Mouse (Mus musculus): ENCODE measurements around the gene Mrps27. TPM values are rescaled to one million over a fixed set of nuclear protein-coding genes. Genes with fewer than 3 reads are reported as not detected.

Mrps27 gene
- polyA plus RNA-seq, 1 experiment from 2014 or later, result 75.2 TPM

- Histone ChIP-seq H3K4me2 (ENCODE audit: low read length) (no peak overlapping the region), H3K27ac (replicated peaks in 1 of 2; ENCODE audit: control insufficient read depth in 1 of 2, insufficient read depth in 1 of 2, low read depth in 2 of 2, low read length in 2 of 2) (no peak overlapping the region), H3K4me3 (ENCODE audit: control insufficient read depth in 1 of 2, insufficient read depth in 1 of 2, low read depth in 1 of 2, low read length in 2 of 2) (no peak overlapping the region), H3K9me3 (ENCODE audit: control insufficient read depth, low read length) (no peaks in the 10 kb centered on the region), H3K4me1 (ENCODE audit: control insufficient read depth in 2 of 2, insufficient read depth in 2 of 2, low read length in 2 of 2) (peaks cover 0 to under 1% of the 10 kb centered on the region in 2 experiments; a peak in 2 of 4 replicates), H3K27me3 (ENCODE audit: control insufficient read depth, insufficient read depth, low read length) (no peaks in the 10 kb centered on the region), H3K36me3 (ENCODE audit: control insufficient read depth, insufficient read depth, low read length) (0 out of 2 replicates have a peak, but pooled peaks cover 8% of the 10 kb centered on the region), H3K9ac (ENCODE audit: low read length) (no peak overlapping the region)
- WGBS, result 79% methylated on average over 4 of the region's 4 CpGs
- no peak for ATAC-seq (ENCODE audit: insufficient number of reproducible peaks, insufficient read depth, low FRiP score, low read depth)
Measured at GRCm38 (mm10) chr13:99374191-99374590, 29.6 kb downstream of the Mrps27 start.

GRCm38 (mm10) chr13:99375550-99375949 lies 31.0 kb downstream of the Mrps27 start:
- Histone ChIP-seq H3K9ac (ENCODE audit: low read length) (no peak overlapping the region), H3K27me3 (ENCODE audit: control insufficient read depth, insufficient read depth, low read length) (no peaks in the 10 kb centered on the region), H3K4me2 (ENCODE audit: low read length) (no peak overlapping the region), H3K27ac (replicated peaks in 1 of 2; ENCODE audit: control insufficient read depth in 1 of 2, insufficient read depth in 1 of 2, low read depth in 2 of 2, low read length in 2 of 2) (no peak overlapping the region), H3K4me3 (ENCODE audit: control insufficient read depth in 1 of 2, insufficient read depth in 1 of 2, low read depth in 1 of 2, low read length in 2 of 2) (no peak overlapping the region), H3K9me3 (ENCODE audit: control insufficient read depth, low read length) (no peaks in the 10 kb centered on the region), H3K4me1 (ENCODE audit: control insufficient read depth in 2 of 2, insufficient read depth in 2 of 2, low read length in 2 of 2) (no peaks in the 10 kb centered on the region), H3K36me3 (ENCODE audit: control insufficient read depth, insufficient read depth, low read length) (peaks cover 8% of the 10 kb centered on the region; the same call in 1 of the 2 replicates)
- no peak for ATAC-seq (ENCODE audit: insufficient number of reproducible peaks, insufficient read depth, low FRiP score, low read depth)
- WGBS, result 27% methylated on average over 6 of the region's 6 CpGs

- Histone ChIP-seq H3K27ac (replicated peaks in 1 of 2; ENCODE audit: control insufficient read depth in 1 of 2, insufficient read depth in 1 of 2, low read depth in 2 of 2, low read length in 2 of 2) (no peak overlapping the region), H3K27me3 (ENCODE audit: control insufficient read depth, insufficient read depth, low read length) (no peaks in the 10 kb centered on the region), H3K9me3 (ENCODE audit: control insufficient read depth, low read length) (no peaks in the 10 kb centered on the region), H3K36me3 (ENCODE audit: control insufficient read depth, insufficient read depth, low read length) (peaks cover 15% of the 10 kb centered on the region; the same call in 1 of the 2 replicates), H3K9ac (ENCODE audit: low read length) (no peak overlapping the region), H3K4me1 (ENCODE audit: control insufficient read depth in 2 of 2, insufficient read depth in 2 of 2, low read length in 2 of 2) (no peaks in the 10 kb centered on the region), H3K4me3 (ENCODE audit: control insufficient read depth in 1 of 2, insufficient read depth in 1 of 2, low read depth in 1 of 2, low read length in 2 of 2) (no peak overlapping the region), H3K4me2 (ENCODE audit: low read length) (no peak overlapping the region)
- ATAC-seq (ENCODE audit: insufficient number of reproducible peaks, insufficient read depth, low FRiP score, low read depth), result no peak
- 64% methylated on average over 6 of the region's 6 CpGs for WGBS
Measured at GRCm38 (mm10) chr13:99377055-99377454, 32.5 kb downstream of the Mrps27 start.

- Histone ChIP-seq H3K9me3 (ENCODE audit: control insufficient read depth, low read length) (no peaks in the 10 kb centered on the region), H3K27ac (replicated peaks in 1 of 2; ENCODE audit: control insufficient read depth in 1 of 2, insufficient read depth in 1 of 2, low read depth in 2 of 2, low read length in 2 of 2) (no peak overlapping the region), H3K9ac (ENCODE audit: low read length) (no peak overlapping the region), H3K4me1 (ENCODE audit: control insufficient read depth in 2 of 2, insufficient read depth in 2 of 2, low read length in 2 of 2) (no peaks in the 10 kb centered on the region), H3K27me3 (ENCODE audit: control insufficient read depth, insufficient read depth, low read length) (no peaks in the 10 kb centered on the region), H3K4me3 (ENCODE audit: control insufficient read depth in 1 of 2, insufficient read depth in 1 of 2, low read depth in 1 of 2, low read length in 2 of 2) (no peak overlapping the region), H3K4me2 (ENCODE audit: low read length) (no peak overlapping the region), H3K36me3 (ENCODE audit: control insufficient read depth, insufficient read depth, low read length) (peaks cover 14% of the 10 kb centered on the region; the same call in 1 of the 2 replicates)
- WGBS, result 85% methylated on average over 1 of the region's 1 CpGs
- ATAC-seq (ENCODE audit: insufficient number of reproducible peaks, insufficient read depth, low FRiP score, low read depth), result no peak
Measured at GRCm38 (mm10) chr13:99378223-99378622, 33.6 kb downstream of the Mrps27 start.

- Histone ChIP-seq H3K27me3 (ENCODE audit: control insufficient read depth, insufficient read depth, low read length) (no peaks in the 10 kb centered on the region), H3K4me1 (ENCODE audit: control insufficient read depth in 2 of 2, insufficient read depth in 2 of 2, low read length in 2 of 2) (no peaks in the 10 kb centered on the region), H3K27ac (replicated peaks in 1 of 2; ENCODE audit: control insufficient read depth in 1 of 2, insufficient read depth in 1 of 2, low read depth in 2 of 2, low read length in 2 of 2) (no peak overlapping the region), H3K9ac (ENCODE audit: low read length) (no peak overlapping the region), H3K4me3 (ENCODE audit: control insufficient read depth in 1 of 2, insufficient read depth in 1 of 2, low read depth in 1 of 2, low read length in 2 of 2) (no peak overlapping the region), H3K9me3 (ENCODE audit: control insufficient read depth, low read length) (no peaks in the 10 kb centered on the region), H3K36me3 (ENCODE audit: control insufficient read depth, insufficient read depth, low read length) (peaks cover 11% of the 10 kb centered on the region; the same call in 1 of the 2 replicates), H3K4me2 (ENCODE audit: low read length) (no peak overlapping the region)
- WGBS, result 32% methylated on average over 6 of the region's 6 CpGs
- ATAC-seq (ENCODE audit: insufficient number of reproducible peaks, insufficient read depth, low FRiP score, low read depth), result no peak
Measured at GRCm38 (mm10) chr13:99382373-99382772, 37.8 kb downstream of the Mrps27 start.

- no peak for ATAC-seq (ENCODE audit: insufficient number of reproducible peaks, insufficient read depth, low FRiP score, low read depth)
- H3K36me3 ChIP-seq (ENCODE audit: control insufficient read depth, insufficient read depth, low read length), result peaks cover 11% of the 10 kb centered on the region; the same call in 1 of the 2 replicates
- no peak overlapping the region for H3K4me3 ChIP-seq (ENCODE audit: control insufficient read depth in 1 of 2, insufficient read depth in 1 of 2, low read depth in 1 of 2, low read length in 2 of 2)
- no peaks in the 10 kb centered on the region for H3K27me3 ChIP-seq (ENCODE audit: control insufficient read depth, insufficient read depth, low read length)
- H3K9me3 ChIP-seq (ENCODE audit: control insufficient read depth, low read length), result no peaks in the 10 kb centered on the region
- WGBS, result 73% methylated on average over 7 of the region's 7 CpGs
- no peak overlapping the region for H3K4me2 ChIP-seq (ENCODE audit: low read length)
- peak overlapping the region; percentile 10 to 54; a peak in 1 of 4 replicates for H3K27ac ChIP-seq (replicated peaks in 1 of 2; ENCODE audit: control insufficient read depth in 1 of 2, insufficient read depth in 1 of 2, low read depth in 2 of 2, low read length in 2 of 2)
- H3K9ac ChIP-seq (ENCODE audit: low read length), result no peak overlapping the region
- H3K4me1 ChIP-seq (ENCODE audit: control insufficient read depth in 2 of 2, insufficient read depth in 2 of 2, low read length in 2 of 2), result no peaks in the 10 kb centered on the region
Measured at GRCm38 (mm10) chr13:99384555-99385203, 40.1 kb downstream of the Mrps27 start.

GRCm38 (mm10) chr13:99385911-99386310 lies 41.3 kb downstream of the Mrps27 start:
- WGBS, result 89% methylated on average over 6 of the region's 6 CpGs
- Histone ChIP-seq H3K9ac (ENCODE audit: low read length) (no peak overlapping the region), H3K27me3 (ENCODE audit: control insufficient read depth, insufficient read depth, low read length) (no peaks in the 10 kb centered on the region), H3K36me3 (ENCODE audit: control insufficient read depth, insufficient read depth, low read length) (peaks cover 11% of the 10 kb centered on the region; the same call in 1 of the 2 replicates), H3K4me2 (ENCODE audit: low read length) (no peak overlapping the region), H3K4me3 (ENCODE audit: control insufficient read depth in 1 of 2, insufficient read depth in 1 of 2, low read depth in 1 of 2, low read length in 2 of 2) (no peak overlapping the region), H3K27ac (replicated peaks in 1 of 2; ENCODE audit: control insufficient read depth in 1 of 2, insufficient read depth in 1 of 2, low read depth in 2 of 2, low read length in 2 of 2) (no peak overlapping the region), H3K4me1 (ENCODE audit: control insufficient read depth in 2 of 2, insufficient read depth in 2 of 2, low read length in 2 of 2) (no peaks in the 10 kb centered on the region), H3K9me3 (ENCODE audit: control insufficient read depth, low read length) (no peaks in the 10 kb centered on the region)
- no peak for ATAC-seq (ENCODE audit: insufficient number of reproducible peaks, insufficient read depth, low FRiP score, low read depth)

- Histone ChIP-seq H3K4me2 (ENCODE audit: low read length) (no peak overlapping the region), H3K4me1 (ENCODE audit: control insufficient read depth in 2 of 2, insufficient read depth in 2 of 2, low read length in 2 of 2) (no peaks in the 10 kb centered on the region), H3K9me3 (ENCODE audit: control insufficient read depth, low read length) (no peaks in the 10 kb centered on the region), H3K4me3 (ENCODE audit: control insufficient read depth in 1 of 2, insufficient read depth in 1 of 2, low read depth in 1 of 2, low read length in 2 of 2) (no peak overlapping the region), H3K9ac (ENCODE audit: low read length) (no peak overlapping the region), H3K36me3 (ENCODE audit: control insufficient read depth, insufficient read depth, low read length) (peaks cover 7% of the 10 kb centered on the region; the same call in 1 of the 2 replicates), H3K27ac (replicated peaks in 1 of 2; ENCODE audit: control insufficient read depth in 1 of 2, insufficient read depth in 1 of 2, low read depth in 2 of 2, low read length in 2 of 2) (no peak overlapping the region), H3K27me3 (ENCODE audit: control insufficient read depth, insufficient read depth, low read length) (no peaks in the 10 kb centered on the region)
- WGBS, result 92% methylated on average over 7 of the region's 7 CpGs
- no peak for ATAC-seq (ENCODE audit: insufficient number of reproducible peaks, insufficient read depth, low FRiP score, low read depth)
Measured at GRCm38 (mm10) chr13:99386341-99386740, 41.8 kb downstream of the Mrps27 start.

Measured in heart, embryonic 14.5 days (tissue).